Mouse (Mus musculus): Measurements from ENCODE around the gene Oxnad1. TPM values are rescaled to one million over a fixed set of nuclear protein-coding genes. Genes with fewer than 3 reads are reported as not detected.

Oxnad1 gene
- total RNA-seq, 2 experiments from 2014 or later, result 30.2 to 32.9 TPM

- DNase-seq (ENCODE audit: low spot score in 2 of 2), result no peak
Measured at GRCm38 (mm10) chr14:32141723-32142122, 56.5 kb downstream of the Oxnad1 start, which contains the start of gene Msmb. Gene Msmb, plus strand, starts transcription at chr14:32142023.

- DNase-seq (ENCODE audit: low spot score in 2 of 2), result no peak
Measured at GRCm38 (mm10) chr14:32144734-32145133, 59.6 kb downstream of the Oxnad1 start.

- DNase-seq (ENCODE audit: low spot score in 2 of 2), result no peak
Measured at GRCm38 (mm10) chr14:32145401-32145800, 60.2 kb downstream of the Oxnad1 start.

- no peak for DNase-seq (ENCODE audit: low spot score in 2 of 2)
Measured at GRCm38 (mm10) chr14:32145809-32146511, 60.8 kb downstream of the Oxnad1 start.

GRCm38 (mm10) chr14:32146578-32146977 lies 61.4 kb downstream of the Oxnad1 start:
- no peak for DNase-seq (ENCODE audit: low spot score in 2 of 2)

- DNase-seq (ENCODE audit: low spot score in 2 of 2), result no peak
Measured at GRCm38 (mm10) chr14:32150872-32151271, 65.7 kb downstream of the Oxnad1 start.

- no peak for DNase-seq (ENCODE audit: low spot score in 2 of 2)
Measured at GRCm38 (mm10) chr14:32152243-32152965, 67.2 kb downstream of the Oxnad1 start.

Other genes starting within 250 kb of the Oxnad1 start
- 1 to 10 TPM; 3.1 to 4.0 TPM for gene Galnt15, start 56.4 kb upstream of the Oxnad1 start, total RNA-seq (2021)
- gene Dph3, start 355 bp downstream of the Oxnad1 start, total RNA-seq (2021), result 10 to 100 TPM; 51.9 to 54.7 TPM
- gene Msmb, start 56.6 kb downstream of the Oxnad1 start, total RNA-seq (2021), result not detected
- gene Ncoa4, start 74.5 kb downstream of the Oxnad1 start, total RNA-seq (2021), result 100 to 1,000 TPM; 157 to 162 TPM
- gene Timm23, start 116.5 kb downstream of the Oxnad1 start, total RNA-seq (2021), result 100 to 1,000 TPM; 108 to 118 TPM
- gene Parg, start 116.6 kb downstream of the Oxnad1 start, total RNA-seq (2021), result 10 to 100 TPM; 70.2 to 80.9 TPM
- 10 to 100 TPM; 14.5 to 15.7 TPM for gene Ogdhl, start 236.6 kb downstream of the Oxnad1 start, total RNA-seq (2021)